Mouse (Mus musculus) midbrain, embryonic 13.5 days (tissue): Measurements from ENCODE around the gene Gpat2. TPM values are rescaled to one million over a fixed set of nuclear protein-coding genes. Genes with fewer than 3 reads are reported as not detected.
A peak's percentile ranks its signal among the peaks of the same experiment; 100 is the strongest.

ENCODE experiments used
- ATAC-seq: fragments of 200-750 bp; cut with Nextera tagmentation; 2 replicates; pipeline ENCODE4 v1.8.0; 2017; ENCODE audit warnings: mild to moderate bottlenecking, moderate TSS enrichment, moderate library complexity
- H3K27ac ChIP-seq: fragments of 300-500 bp; sonication (generic); 2 replicates; pipeline ENCODE4 v1.5.1; 2015; ENCODE audit warnings: inconsistent platforms, mild to moderate bottlenecking, moderate library complexity
- H3K27me3 ChIP-seq: fragments of 300-500 bp; sonication (generic); 2 replicates; pipeline ENCODE4 v1.6.1; 2015; ENCODE audit warnings: mild to moderate bottlenecking, inconsistent platforms
- H3K36me3 ChIP-seq: fragments of 300-500 bp; sonication (generic); 2 replicates; pipeline ENCODE4 v1.6.1; 2015; ENCODE audit warnings: mild to moderate bottlenecking, inconsistent platforms
- H3K4me1 ChIP-seq: fragments of 300-500 bp; sonication (generic); replicated peaks from 2 replicates; pipeline ENCODE4 v1.6.1; 2015; ENCODE audit warnings: inconsistent platforms
- H3K4me2 ChIP-seq: fragments of 300-500 bp; sonication (generic); replicated peaks from 2 replicates; pipeline ENCODE4 v1.6.1; 2015; ENCODE audit warnings: moderate library complexity, mild to moderate bottlenecking, inconsistent platforms
- H3K4me3 ChIP-seq: fragments of 300-500 bp; sonication (generic); replicated peaks from 2 replicates; pipeline ENCODE4 v1.5.1; 2015; ENCODE audit warnings: mild to moderate bottlenecking, inconsistent platforms
- H3K9ac ChIP-seq: fragments of 300-500 bp; sonication (generic); replicated peaks from 2 replicates; pipeline ENCODE4 v1.6.1; 2015; ENCODE audit warnings: mild to moderate bottlenecking, inconsistent platforms
- H3K9me3 ChIP-seq: fragments of 300-500 bp; sonication (generic); 2 replicates; pipeline ENCODE4 v1.6.1; 2016; ENCODE audit warnings: mild to moderate bottlenecking, inconsistent platforms
- WGBS: fragments of 180-500 bp; shearing (Covaris S2); methylation state at CpG from one replicate; pipeline ENCODE4 v1.1.7; 2015; 5-methylcytosine and 5-hydroxymethylcytosine counted together
- polyA plus RNA-seq: library from polyadenylated mRNA; unstranded; fragments of >200 nt; fragmentation: Nextera tagmentation; extraction: Ambion mirVana; gene quantifications from 2 replicates; pipeline ENCODE4 v1.2.1, GENCODE M21; 2015

The Gpat2 gene
- polyA plus RNA-seq, 1 experiment from 2014 or later: 0.13 TPM

GRCm38 (mm10) chr2:127481841-127482532, 57.0 kb downstream of the Gpat2 start:
- Histone ChIP-seq H3K4me1 (peaks cover 32% of the 10 kb centered on the region), H3K27ac (no peak overlapping the region), H3K9ac (0 out of 2 replicates have a peak overlapping the region, but pooled peaks have one; percentile 28), H3K4me3 (peak overlapping the region; percentile 34), H3K9me3 (no peaks in the 10 kb centered on the region), H3K27me3 (peaks cover 77% of the 10 kb centered on the region), H3K36me3 (no peaks in the 10 kb centered on the region), H3K4me2 (peak overlapping the region; percentile 56)
- no peak for ATAC-seq
- WGBS: under 1% methylated on average over 57 of the region's 59 CpGs

- no peak for ATAC-seq
- peaks cover 77% of the 10 kb centered on the region for H3K27me3 ChIP-seq
- peak overlapping the region; percentile 34 for H3K4me3 ChIP-seq
- H3K27ac ChIP-seq: no peak overlapping the region
- under 1% methylated on average over 21 of the region's 21 CpGs for WGBS
- H3K9me3 ChIP-seq: no peaks in the 10 kb centered on the region
- no peaks in the 10 kb centered on the region for H3K36me3 ChIP-seq
- 0 out of 2 replicates have a peak overlapping the region, but pooled peaks have one; percentile 28 for H3K9ac ChIP-seq
- H3K4me2 ChIP-seq: peak overlapping the region; percentile 56
- peaks cover 32% of the 10 kb centered on the region for H3K4me1 ChIP-seq
Observed at GRCm38 (mm10) chr2:127482533-127482911, 57.5 kb downstream of the Gpat2 start.

- under 1% methylated on average over 20 of the region's 21 CpGs for WGBS
- Histone ChIP-seq H3K4me3 (peak overlapping the region; percentile 34; the same call in 1 of the 2 replicates), H3K9me3 (no peaks in the 10 kb centered on the region), H3K9ac (no peak overlapping the region), H3K4me2 (peak overlapping the region; percentile 56), H3K4me1 (peaks cover 32% of the 10 kb centered on the region), H3K36me3 (no peaks in the 10 kb centered on the region), H3K27me3 (peaks cover 77% of the 10 kb centered on the region), H3K27ac (no peak overlapping the region)
- no peak for ATAC-seq
Observed at GRCm38 (mm10) chr2:127483001-127483400, 58.0 kb downstream of the Gpat2 start.

- H3K9me3 ChIP-seq: no peaks in the 10 kb centered on the region
- no peaks in the 10 kb centered on the region for H3K36me3 ChIP-seq
- WGBS: 8% methylated on average over 19 of the region's 19 CpGs
- peaks cover 69% of the 10 kb centered on the region for H3K27me3 ChIP-seq
- peak overlapping the region; percentile 17 for H3K4me3 ChIP-seq
- H3K27ac ChIP-seq: no peak overlapping the region
- peaks cover 32% of the 10 kb centered on the region for H3K4me1 ChIP-seq
- ATAC-seq: peak; percentile 80
- peak overlapping the region; percentile 43 for H3K4me2 ChIP-seq
- H3K9ac ChIP-seq: no peak overlapping the region; the same call in 1 of the 2 replicates
Observed at GRCm38 (mm10) chr2:127484476-127485170, 59.6 kb downstream of the Gpat2 start.

Other genes with a start within 250 kb of the Gpat2 start
- 1.7 and 1.8 TPM in 2 replicates for gene 1810024B03Rik, start 216.9 kb upstream of the Gpat2 start, polyA plus RNA-seq
- 62.3 and 62.7 TPM in 2 replicates for gene Snrnp200, start 216.8 kb upstream of the Gpat2 start, polyA plus RNA-seq
- gene Ciao1, start 177.4 kb upstream of the Gpat2 start, polyA plus RNA-seq: 64.0 and 68.4 TPM in 2 replicates
- gene Tmem127, start 177.3 kb upstream of the Gpat2 start, polyA plus RNA-seq: 43.9 and 44.6 TPM in 2 replicates
- gene Stard7, start 155.0 kb upstream of the Gpat2 start, polyA plus RNA-seq: 77.9 and 83.5 TPM in 2 replicates
- gene Dusp2, start 89.0 kb upstream of the Gpat2 start, polyA plus RNA-seq: 4.3 and 4.4 TPM in 2 replicates
- gene Astl, start 86.6 kb upstream of the Gpat2 start, polyA plus RNA-seq: not detected in 2 replicates
- gene Adra2b, start 62.0 kb upstream of the Gpat2 start, polyA plus RNA-seq: 0.12 and 0.15 TPM in 2 replicates
- gene Fahd2a, start 19.4 kb downstream of the Gpat2 start, polyA plus RNA-seq: 36.1 and 37.6 TPM in 2 replicates
- 4.5 and 5.5 TPM in 2 replicates for gene Kcnip3, start 96.9 kb downstream of the Gpat2 start, polyA plus RNA-seq
- not detected in 2 replicates for gene Prom2, start 116.3 kb downstream of the Gpat2 start, polyA plus RNA-seq
- 7.9 and 9.8 TPM in 2 replicates for gene Zfp661, start 161.9 kb downstream of the Gpat2 start, polyA plus RNA-seq
- 156 and 172 TPM in 2 replicates for gene Mrps5, start 162.0 kb downstream of the Gpat2 start, polyA plus RNA-seq
- 0.89 and 1.4 TPM in 2 replicates for gene Mal, start 231.5 kb downstream of the Gpat2 start, polyA plus RNA-seq